Mouse (Mus musculus): ENCODE measurements around the gene Slfn4. TPM values are rescaled to one million over a fixed set of nuclear protein-coding genes. Genes with fewer than 3 reads are reported as not detected.

The Slfn4 gene
- total RNA-seq, 2 experiments from 2014 or later: not detected

Other genes with a start within 250 kb of the Slfn4 start
- gene Slfn5, start 223.8 kb upstream of the Slfn4 start, total RNA-seq (2021): 1 to 10 TPM; 3.0 to 3.4 TPM
- under 1 TPM; 0.35 to 0.39 TPM for gene Slfn9, start 183.4 kb upstream of the Slfn4 start, total RNA-seq (2021)
- gene Slfn8, start 154.4 kb upstream of the Slfn4 start, total RNA-seq (2021): under 1 TPM; 0.20 to 0.40 TPM
- under 1 TPM; 0.59 to 0.69 TPM for gene Slfn2, start 110.1 kb upstream of the Slfn4 start, total RNA-seq (2021)
- gene Slfn1, start 58.3 kb upstream of the Slfn4 start, total RNA-seq (2021): not detected
- gene Slfn3, start 16.1 kb downstream of the Slfn4 start, total RNA-seq (2021): under 1 TPM; 0.14 to 0.42 TPM
- not detected for gene Slfn14, start 111.5 kb downstream of the Slfn4 start, total RNA-seq (2021)
- gene Ap2b1, start 123.8 kb downstream of the Slfn4 start, total RNA-seq (2021): 100 to 1,000 TPM; 370 TPM
- 10 to 100 TPM; 11.3 to 18.1 TPM for gene Pex12, start 127.4 kb downstream of the Slfn4 start, total RNA-seq (2021)
- gene Rasl10b, start 234.0 kb downstream of the Slfn4 start, total RNA-seq (2021): 100 to 1,000 TPM; 222 to 242 TPM

All from layer of hippocampus, postnatal 25 days (tissue).